Mouse (Mus musculus): Measurements from ENCODE around the gene Ctu2.

The Ctu2 gene

GRCm38 (mm10) chr8:122475580-122476320, at the start of gene Ctu2, which contains the start of gene Rnf166:
Gene Ctu2 (plus strand): TSS chr8:122476143.
Gene Rnf166 (minus strand): TSS chr8:122476064.
- DNase-seq (ENCODE audit: low read depth) = peak; percentile 76

- DNase-seq (ENCODE audit: low read depth) = no peak
Measured at GRCm38 (mm10) chr8:122426145-122426544, 49.8 kb upstream of the Ctu2 start.

GRCm38 (mm10) chr8:122427607-122428006, 48.3 kb upstream of the Ctu2 start:
- no peak for DNase-seq (ENCODE audit: low read depth)

GRCm38 (mm10) chr8:122428163-122428562, 47.8 kb upstream of the Ctu2 start:
- DNase-seq (ENCODE audit: low read depth) = no peak

- DNase-seq (ENCODE audit: low read depth) = no peak
Measured at GRCm38 (mm10) chr8:122430058-122430636, 45.8 kb upstream of the Ctu2 start.

GRCm38 (mm10) chr8:122430646-122431045, 45.3 kb upstream of the Ctu2 start:
- DNase-seq (ENCODE audit: low read depth) = no peak

GRCm38 (mm10) chr8:122431694-122432442, 44.1 kb upstream of the Ctu2 start:
- DNase-seq (ENCODE audit: low read depth) = no peak

DNA sequence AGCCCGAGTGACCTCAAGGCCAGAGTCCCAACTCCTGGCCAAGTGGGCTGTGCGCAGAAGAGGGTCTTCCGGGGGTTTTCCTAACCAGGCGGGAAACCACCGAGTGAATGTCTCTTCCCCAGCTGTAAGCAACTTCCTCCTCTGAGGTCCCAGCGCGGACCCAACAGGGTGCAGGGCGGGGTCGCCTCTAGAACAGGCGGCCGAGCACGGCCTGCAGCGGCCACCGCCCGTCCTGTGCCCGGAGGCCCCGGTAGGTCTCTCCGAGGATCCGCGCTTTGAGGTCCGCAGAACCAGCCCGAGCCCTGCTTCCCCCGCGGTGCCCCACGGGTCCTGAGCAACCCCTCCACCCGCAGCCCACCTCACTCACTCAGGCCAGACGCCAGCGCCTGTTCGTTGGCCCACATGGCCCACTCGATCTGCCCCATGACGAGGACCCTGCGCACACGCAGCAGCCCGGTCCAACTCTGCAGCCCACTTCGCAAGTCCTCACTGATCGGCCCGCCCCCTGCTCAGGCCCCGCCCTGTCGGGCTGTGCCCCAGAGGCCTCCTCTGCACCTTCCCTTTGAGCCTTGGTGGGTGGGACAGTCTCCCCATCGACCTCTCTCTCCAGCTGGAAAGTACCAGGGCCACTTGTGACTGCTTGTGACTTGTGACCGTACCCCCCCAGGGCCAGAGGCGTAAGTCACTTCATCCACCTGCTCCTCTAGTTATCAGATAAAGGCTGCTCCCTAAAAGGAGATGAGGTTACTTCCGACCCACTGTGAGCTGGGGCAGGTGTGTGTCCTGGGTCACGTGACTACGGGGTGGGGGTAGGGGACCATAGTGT, 43.3 kb upstream of the Ctu2 start, which contains the start of gene Cyba:
Cyba (minus strand) TSS at position 488 of the 826 bp plus-strand sequence.
- DNase-seq (ENCODE audit: low read depth) = peak; percentile 35

GRCm38 (mm10) chr8:122433269-122433905, 42.6 kb upstream of the Ctu2 start:
- DNase-seq (ENCODE audit: low read depth) = no peak

DNA sequence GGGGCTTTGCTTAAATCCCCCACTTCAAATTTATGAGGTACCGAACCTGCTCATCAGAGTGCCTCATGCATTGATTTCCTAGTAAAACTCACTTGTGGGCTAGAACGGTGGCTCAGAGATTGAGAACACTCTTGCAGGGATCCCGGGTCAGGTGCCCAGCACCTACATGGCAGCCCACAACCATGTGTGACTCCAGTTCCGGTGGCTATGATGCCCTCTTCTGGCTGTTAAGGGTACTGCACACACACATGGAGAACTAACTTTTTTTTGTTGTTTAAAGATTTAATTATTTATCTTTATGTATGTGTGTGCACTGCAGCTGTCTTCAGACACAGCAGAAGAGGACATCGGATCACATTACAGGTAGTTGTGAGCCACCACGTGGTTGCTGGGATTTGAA, 40.6 kb upstream of the Ctu2 start:
- no peak for DNase-seq (ENCODE audit: low read depth)

DNA sequence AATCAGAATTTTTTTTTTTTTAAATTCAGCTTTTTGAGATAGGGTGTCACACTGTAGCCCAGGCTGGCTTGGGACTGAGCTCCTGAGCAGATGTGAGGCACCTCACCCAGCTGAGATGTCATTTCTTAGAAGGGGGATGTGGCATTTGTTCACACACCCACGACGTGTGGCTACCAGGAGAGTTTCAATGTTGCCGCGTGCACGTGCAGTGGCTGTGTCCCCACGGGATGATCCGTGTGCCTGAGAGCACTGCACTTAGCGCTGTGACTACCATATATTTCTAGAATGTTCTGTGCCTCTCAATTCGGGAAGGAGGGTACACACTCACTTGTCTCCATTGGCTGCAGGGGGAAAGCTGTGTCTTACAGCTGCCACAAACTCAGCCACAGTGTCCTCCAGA, 39.8 kb upstream of the Ctu2 start:
- no peak for DNase-seq (ENCODE audit: low read depth)

GRCm38 (mm10) chr8:122436586-122437125, 39.3 kb upstream of the Ctu2 start:
- no peak for DNase-seq (ENCODE audit: low read depth)

DNA sequence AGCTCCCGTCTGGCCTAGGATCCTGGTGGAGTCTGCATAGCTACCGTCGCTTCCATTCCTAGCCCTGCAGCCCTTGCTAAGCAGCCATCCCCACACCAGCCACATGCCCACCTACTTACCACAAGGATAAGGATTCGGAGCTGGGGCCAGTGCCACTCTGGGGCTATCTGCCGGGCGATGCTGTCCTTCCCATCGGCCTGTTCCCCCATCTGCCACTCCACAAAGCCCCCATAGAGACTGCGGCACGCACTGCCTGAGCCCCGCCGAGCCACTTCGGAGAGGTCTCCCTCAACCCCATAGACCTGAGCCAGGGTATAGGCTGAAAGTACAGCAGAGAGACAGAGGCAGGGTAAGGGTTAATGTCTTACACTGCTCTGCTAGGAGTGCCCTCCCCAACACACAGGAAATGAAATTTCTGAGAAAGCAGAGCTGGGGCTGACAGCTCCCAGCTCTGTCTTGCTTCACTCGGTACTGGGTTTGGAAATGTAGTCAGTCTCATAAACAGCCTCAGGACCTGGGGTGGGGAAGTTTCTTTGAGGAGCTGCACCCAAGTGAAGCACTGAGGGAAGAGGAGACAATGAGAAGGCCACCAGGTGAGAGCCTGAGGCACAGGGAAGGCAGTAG, 38.1 kb upstream of the Ctu2 start:
- DNase-seq (ENCODE audit: low read depth) = no peak

DNA sequence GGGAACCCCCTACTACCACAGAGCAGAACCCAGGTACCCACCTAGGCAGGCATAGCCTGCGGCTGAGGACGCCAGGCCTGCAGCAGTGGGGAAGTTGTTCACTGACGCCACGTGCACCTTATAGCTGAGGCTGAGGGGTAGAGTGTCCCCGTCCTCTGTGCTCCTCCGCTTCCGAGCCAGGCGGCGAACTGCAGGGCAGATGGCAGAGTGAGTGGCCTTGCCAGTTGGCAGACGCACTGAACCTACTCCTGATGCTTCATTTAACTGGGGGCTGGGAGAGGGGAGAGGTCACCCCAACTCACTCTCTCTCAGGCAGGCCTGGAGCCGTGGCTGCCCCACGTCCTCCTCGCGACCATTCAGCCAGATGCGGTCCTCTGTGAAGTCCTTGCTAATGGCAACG, 36.6 kb upstream of the Ctu2 start:
- no peak for DNase-seq (ENCODE audit: low read depth)

- DNase-seq (ENCODE audit: low read depth) = no peak
Measured at GRCm38 (mm10) chr8:122441326-122441725, 34.6 kb upstream of the Ctu2 start.

- DNase-seq (ENCODE audit: low read depth) = no peak
Measured at GRCm38 (mm10) chr8:122442356-122442755, 33.6 kb upstream of the Ctu2 start.

- DNase-seq (ENCODE audit: low read depth) = no peak
Measured at GRCm38 (mm10) chr8:122442781-122443180, 33.2 kb upstream of the Ctu2 start.

GRCm38 (mm10) chr8:122443262-122444006, 32.5 kb upstream of the Ctu2 start, which contains the start of gene Mvd:
Gene Mvd (minus strand): TSS chr8:122443422.
- peak; percentile 98 for DNase-seq (ENCODE audit: low read depth)

GRCm38 (mm10) chr8:122444058-122444748, 31.7 kb upstream of the Ctu2 start:
- peak; percentile 77 for DNase-seq (ENCODE audit: low read depth)
